Mouse (Mus musculus): ENCODE data around the gene Hmg20b. TPM values are rescaled to one million over a fixed set of nuclear protein-coding genes. Genes with fewer than 3 reads are reported as not detected.

Hmg20b gene
- polyA plus RNA-seq, 1 experiment = 106 TPM

DNA sequence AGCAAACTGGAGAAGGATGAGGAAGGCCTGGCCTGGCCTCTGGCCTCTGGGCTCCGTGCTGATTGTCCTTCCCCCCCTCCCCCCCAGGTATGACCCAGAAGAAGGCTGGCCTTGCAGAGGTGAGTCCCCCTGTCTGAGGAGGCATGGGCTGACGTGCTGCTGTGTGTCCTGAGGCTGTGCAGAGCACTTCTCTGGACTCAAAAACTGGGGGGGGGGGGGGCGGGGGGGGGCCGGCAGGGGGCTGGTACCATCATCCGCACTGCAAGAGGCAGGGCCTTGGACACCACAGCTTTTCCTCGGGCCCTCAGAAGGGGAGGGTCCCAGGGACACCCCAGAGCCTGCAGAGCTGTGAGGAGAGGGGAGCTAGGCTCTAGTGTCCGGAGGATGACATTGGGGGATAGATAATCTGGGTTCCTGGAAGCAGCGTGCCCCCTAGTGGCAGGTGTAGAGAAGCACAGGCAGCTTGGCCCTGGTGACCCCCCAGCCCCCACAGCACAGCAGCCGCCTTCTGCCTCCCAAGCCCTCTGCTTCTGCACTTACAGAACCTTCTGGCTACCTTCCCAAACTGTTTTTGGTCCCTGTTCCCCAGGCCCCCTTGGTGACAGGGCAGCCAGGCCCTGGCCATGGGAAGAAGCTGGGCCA lies 45.6 kb downstream of the Hmg20b start:
- WGBS = 23% methylated on average over 9 of the region's 9 CpGs
- Histone ChIP-seq H3K4me3 (replicated peaks; ENCODE audit: extremely low read depth, low read depth, low read length) (no peak overlapping the region), H3K4me1 (ENCODE audit: control insufficient read depth, insufficient read depth, low read length) (peaks cover 32% of the 10 kb centered on the region)
- peak; percentile 62 for DNase-seq
- no peak for TF ChIP-seq POLR2A (IDR thresholded peaks at IDR 0.05; ENCODE audit: borderline replicate concordance, extremely low read depth, low read depth, low read length)
- peak; percentile 94 for TF ChIP-seq CTCF (IDR thresholded peaks at IDR 0.05; ENCODE audit: insufficient read depth, low read length)

DNA sequence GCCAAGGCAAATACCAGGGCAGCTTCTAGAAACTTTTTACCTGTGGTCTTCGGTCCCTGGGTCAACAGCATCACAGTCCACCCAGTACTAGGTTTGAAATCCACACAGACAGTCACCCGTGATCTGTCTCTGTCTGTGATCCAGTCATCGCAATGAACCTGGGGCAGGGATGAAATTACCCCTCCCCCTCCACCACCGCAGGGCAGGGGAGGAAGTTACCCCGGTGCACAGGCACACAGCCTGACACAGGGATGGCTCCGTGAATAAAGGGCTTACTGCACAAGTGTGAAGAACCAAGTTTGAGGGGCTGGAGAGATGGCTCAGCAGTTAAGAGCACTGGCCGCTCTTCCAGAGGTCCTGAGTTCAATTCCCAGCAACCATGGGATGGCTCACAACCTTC lies 46.5 kb downstream of the Hmg20b start:
- peaks cover 38% of the 10 kb centered on the region for H3K4me1 ChIP-seq (ENCODE audit: control insufficient read depth, insufficient read depth, low read length)
- 48% methylated on average over 7 of the region's 7 CpGs for WGBS

DNA sequence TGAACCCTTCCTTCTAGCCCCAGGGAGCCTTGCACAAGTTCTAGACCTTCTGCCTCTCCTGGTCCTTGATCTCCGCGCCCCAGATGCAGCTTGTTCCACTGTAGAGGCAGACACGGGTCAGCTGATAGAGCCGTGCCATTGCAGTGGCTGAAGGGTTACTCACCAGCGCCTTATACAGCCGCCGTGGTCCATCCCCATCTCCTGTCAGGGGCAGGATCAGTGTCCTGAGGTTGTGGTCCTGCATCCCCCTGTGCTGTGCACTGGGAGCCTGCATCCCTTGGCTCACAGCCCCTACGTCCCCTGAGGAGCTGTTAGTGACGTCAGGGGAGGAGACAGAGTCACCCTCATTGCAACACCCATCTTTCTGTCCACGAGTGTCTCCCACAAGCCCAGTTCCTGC lies 47.0 kb downstream of the Hmg20b start:
- no peak for TF ChIP-seq CTCF (IDR thresholded peaks at IDR 0.05; ENCODE audit: insufficient read depth, low read length)
- no peak for TF ChIP-seq POLR2A (IDR thresholded peaks at IDR 0.05; ENCODE audit: borderline replicate concordance, extremely low read depth, low read depth, low read length)
- no peak for DNase-seq
- no peak overlapping the region for H3K4me3 ChIP-seq (replicated peaks; ENCODE audit: extremely low read depth, low read depth, low read length)
- 33% methylated on average over 10 of the region's 10 CpGs for WGBS
- peaks cover 41% of the 10 kb centered on the region for H3K4me1 ChIP-seq (ENCODE audit: control insufficient read depth, insufficient read depth, low read length)

More for the DNA sequence above, 46.5 kb downstream of the Hmg20b start:
- TF ChIP-seq POLR2A (IDR thresholded peaks at IDR 0.05; ENCODE audit: borderline replicate concordance, extremely low read depth, low read depth, low read length) = no peak
- no peak for TF ChIP-seq CTCF (IDR thresholded peaks at IDR 0.05; ENCODE audit: insufficient read depth, low read length)
- no peak overlapping the region for H3K4me3 ChIP-seq (replicated peaks; ENCODE audit: extremely low read depth, low read depth, low read length)
- no peak for DNase-seq

DNA sequence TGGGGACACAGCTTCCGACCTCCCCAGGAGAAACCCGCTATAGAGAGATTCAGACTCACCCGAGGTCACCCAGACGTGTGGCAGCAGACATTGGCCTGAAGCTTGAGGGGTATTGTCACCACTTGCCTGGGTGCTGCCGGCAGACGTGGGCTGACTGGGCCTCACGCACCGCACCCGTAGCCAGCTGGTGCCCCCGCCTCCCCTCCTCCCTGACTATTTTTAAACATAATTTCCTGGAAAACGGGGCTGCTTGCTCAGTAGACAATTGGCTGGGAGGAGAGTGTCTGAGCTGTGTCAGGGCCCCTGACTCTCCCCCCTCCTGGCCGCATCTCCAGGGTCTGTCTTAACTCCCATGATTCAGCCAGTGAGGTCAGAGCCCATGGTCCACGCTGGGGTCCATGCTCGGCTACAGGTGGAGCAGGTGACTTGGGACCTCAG lies 47.5 kb downstream of the Hmg20b start:
- no peak for DNase-seq
- H3K4me1 ChIP-seq (ENCODE audit: control insufficient read depth, insufficient read depth, low read length) = peaks cover 43% of the 10 kb centered on the region
- no peak overlapping the region for H3K4me3 ChIP-seq (replicated peaks; ENCODE audit: extremely low read depth, low read depth, low read length)
- WGBS = 17% methylated on average over 14 of the region's 14 CpGs
- TF ChIP-seq POLR2A (IDR thresholded peaks at IDR 0.05; ENCODE audit: borderline replicate concordance, extremely low read depth, low read depth, low read length) (no peak), CTCF (IDR thresholded peaks at IDR 0.05; ENCODE audit: insufficient read depth, low read length) (no peak)

DNA sequence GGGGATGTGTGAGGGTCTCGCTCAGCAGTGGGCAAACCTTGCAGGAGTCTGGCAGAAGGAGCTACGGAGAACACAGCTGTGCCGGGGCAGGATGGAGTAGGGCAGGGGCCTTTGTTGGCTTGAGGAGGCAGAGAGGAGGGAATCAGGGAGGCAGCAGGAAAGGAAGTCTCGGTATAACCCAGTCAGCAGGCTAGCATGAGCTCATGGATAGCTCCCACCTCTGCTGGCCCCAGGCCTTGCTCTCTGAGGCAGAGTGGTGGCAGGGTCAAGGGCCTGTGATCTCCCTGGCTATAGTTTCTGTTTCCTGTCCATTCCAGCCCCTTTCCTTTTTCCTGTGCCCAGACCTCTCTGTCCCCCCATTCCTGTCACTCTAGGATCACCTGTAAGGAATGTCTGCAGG lies 48.0 kb downstream of the Hmg20b start:
- 31% methylated on average over 4 of the region's 4 CpGs for WGBS
- TF ChIP-seq CTCF (IDR thresholded peaks at IDR 0.05; ENCODE audit: insufficient read depth, low read length) (no peak), POLR2A (IDR thresholded peaks at IDR 0.05; ENCODE audit: borderline replicate concordance, extremely low read depth, low read depth, low read length) (no peak)
- no peak for DNase-seq
- H3K4me1 ChIP-seq (ENCODE audit: control insufficient read depth, insufficient read depth, low read length) = peaks cover 48% of the 10 kb centered on the region
- H3K4me3 ChIP-seq (replicated peaks; ENCODE audit: extremely low read depth, low read depth, low read length) = no peak overlapping the region

DNA sequence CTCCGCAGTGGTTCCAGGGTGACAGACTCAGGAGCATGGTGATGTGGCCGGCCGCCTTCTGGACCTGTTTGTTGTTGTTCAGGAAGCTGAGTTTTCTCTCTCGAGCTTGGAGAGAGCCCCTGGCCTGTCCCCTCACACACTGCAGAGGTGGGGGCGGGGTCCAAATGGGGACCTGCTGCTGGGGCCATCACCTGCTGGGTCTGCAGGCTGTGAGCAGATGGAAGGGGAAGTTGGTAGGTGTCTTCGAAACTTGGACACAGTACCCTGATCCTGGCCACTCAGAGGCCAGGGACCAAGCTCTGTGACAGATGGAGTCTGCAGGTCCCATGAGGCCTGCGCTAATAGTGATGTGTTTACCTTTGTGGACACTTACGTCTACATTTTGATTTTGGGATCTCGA lies 49.0 kb downstream of the Hmg20b start:
- no peak overlapping the region for H3K4me3 ChIP-seq (replicated peaks; ENCODE audit: extremely low read depth, low read depth, low read length)
- no peak for DNase-seq
- TF ChIP-seq POLR2A (IDR thresholded peaks at IDR 0.05; ENCODE audit: borderline replicate concordance, extremely low read depth, low read depth, low read length) (no peak), CTCF (IDR thresholded peaks at IDR 0.05; ENCODE audit: insufficient read depth, low read length) (no peak)
- 70% methylated on average over 9 of the region's 9 CpGs for WGBS
- H3K4me1 ChIP-seq (ENCODE audit: control insufficient read depth, insufficient read depth, low read length) = peaks cover 50% of the 10 kb centered on the region

DNA sequence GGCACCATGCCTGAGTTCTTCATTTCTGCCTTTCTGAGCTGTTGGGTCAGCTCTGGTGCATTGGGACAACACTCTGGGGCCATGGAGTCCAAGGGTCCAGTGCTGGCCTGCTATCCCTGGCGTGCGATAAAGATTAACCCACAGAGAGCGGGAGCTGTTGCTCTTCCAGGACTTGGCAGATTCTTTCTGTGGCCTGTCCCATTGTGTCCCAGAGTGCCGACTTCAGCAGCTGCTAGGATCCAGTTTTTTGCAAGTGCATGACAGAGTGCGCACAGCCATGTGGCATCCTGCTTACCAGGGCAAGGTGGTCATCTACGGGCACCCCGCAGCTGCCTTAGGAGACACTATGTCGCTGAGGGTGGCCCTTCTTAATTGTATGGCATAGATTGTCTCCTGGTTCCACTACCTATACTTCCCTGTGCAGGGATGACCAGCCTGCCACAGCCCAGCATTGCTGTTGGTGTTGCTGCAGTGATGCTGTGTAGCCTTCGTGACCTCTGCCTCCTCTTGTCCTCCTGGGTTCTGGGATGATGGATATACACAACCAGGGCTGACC lies 49.9 kb downstream of the Hmg20b start:
- TF ChIP-seq POLR2A (IDR thresholded peaks at IDR 0.05; ENCODE audit: borderline replicate concordance, extremely low read depth, low read depth, low read length) (no peak), CTCF (IDR thresholded peaks at IDR 0.05; ENCODE audit: insufficient read depth, low read length) (no peak)
- no peak for DNase-seq
- Histone ChIP-seq H3K4me1 (ENCODE audit: control insufficient read depth, insufficient read depth, low read length) (peaks cover 50% of the 10 kb centered on the region), H3K4me3 (replicated peaks; ENCODE audit: extremely low read depth, low read depth, low read length) (no peak overlapping the region)
- WGBS = 80% methylated on average over 9 of the region's 9 CpGs

DNA sequence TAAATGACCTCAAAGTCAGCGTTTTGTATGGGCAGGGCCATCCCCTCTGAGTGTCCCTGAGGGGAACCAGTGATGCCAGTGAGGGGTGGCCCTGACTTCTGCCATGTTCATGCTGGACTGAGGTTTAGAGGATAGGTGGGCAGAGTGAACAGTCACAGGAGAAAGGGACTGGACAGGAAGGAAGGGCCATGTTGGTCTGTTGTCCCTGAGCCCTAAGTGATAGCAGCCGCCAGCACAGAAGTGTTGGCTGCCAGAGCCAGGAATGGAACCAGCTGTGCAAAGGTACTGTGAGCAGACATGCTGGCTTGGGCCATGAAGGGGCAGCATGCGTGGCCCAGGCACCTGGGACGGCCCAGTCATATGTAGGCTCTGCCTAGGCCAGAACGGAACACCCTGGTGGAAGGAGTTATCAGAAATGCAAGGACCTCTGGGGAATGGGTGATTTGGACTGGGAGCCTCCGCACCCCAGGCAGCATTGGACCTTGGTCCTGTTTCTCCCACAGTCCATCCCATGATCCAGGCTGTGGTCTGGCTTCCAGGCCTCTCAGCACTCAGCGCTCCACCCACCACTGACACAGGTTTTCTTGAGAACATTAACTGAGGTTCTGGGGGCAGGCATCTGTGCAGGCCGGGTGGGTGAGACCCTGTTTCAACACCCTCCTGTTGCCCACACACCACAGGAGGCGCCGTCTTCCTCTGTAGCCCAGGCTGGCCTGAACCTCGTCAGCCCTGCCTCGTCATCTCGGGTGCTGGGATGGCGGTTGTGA lies 50.5 kb downstream of the Hmg20b start:
- no peak for DNase-seq
- no peak for TF ChIP-seq CTCF (IDR thresholded peaks at IDR 0.05; ENCODE audit: insufficient read depth, low read length)
- TF ChIP-seq POLR2A (IDR thresholded peaks at IDR 0.05; ENCODE audit: borderline replicate concordance, extremely low read depth, low read depth, low read length) = no peak
- H3K4me3 ChIP-seq (replicated peaks; ENCODE audit: extremely low read depth, low read depth, low read length) = no peak overlapping the region
- H3K4me1 ChIP-seq (ENCODE audit: control insufficient read depth, insufficient read depth, low read length) = peaks cover 52% of the 10 kb centered on the region
- WGBS = 75% methylated on average over 14 of the region's 14 CpGs

DNA sequence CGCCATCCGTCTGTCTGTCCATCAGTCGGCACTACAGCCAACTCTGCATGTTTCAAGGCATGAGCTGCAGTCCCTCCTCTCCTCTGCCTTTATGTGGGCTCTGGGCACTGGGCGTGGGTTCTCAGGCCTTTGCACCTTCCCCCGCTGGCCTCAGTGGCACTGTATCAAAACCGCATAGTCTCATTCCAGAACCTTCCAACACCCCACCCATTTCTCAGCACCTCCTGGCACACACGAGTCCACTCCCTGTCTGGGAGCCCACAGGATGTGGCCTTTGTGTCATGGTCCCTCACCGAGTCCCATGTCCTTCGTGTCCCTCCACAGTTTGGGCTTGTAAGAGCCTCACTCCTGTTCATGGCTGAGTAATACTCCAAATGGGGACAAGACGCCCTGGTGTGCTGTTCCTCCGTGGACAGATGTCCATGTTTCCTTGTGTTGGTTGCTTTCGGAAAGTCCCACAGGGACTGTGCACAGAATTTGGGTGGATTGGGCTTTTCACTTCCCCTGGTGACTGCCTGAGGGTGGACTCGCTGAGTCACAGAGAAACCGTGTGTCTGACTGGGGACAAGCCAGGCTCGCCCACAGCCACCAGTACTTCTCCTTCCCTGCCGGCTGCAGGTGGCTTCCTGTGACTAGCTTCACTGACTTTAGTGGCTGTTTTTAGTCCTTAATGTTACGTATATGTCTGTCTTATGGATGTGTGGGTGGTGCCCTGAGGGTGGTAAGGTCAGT lies 51.7 kb downstream of the Hmg20b start:
- 65% methylated on average over 17 of the region's 17 CpGs for WGBS
- DNase-seq = no peak
- H3K4me3 ChIP-seq (replicated peaks; ENCODE audit: extremely low read depth, low read depth, low read length) = peak overlapping the region; percentile 9
- H3K4me1 ChIP-seq (ENCODE audit: control insufficient read depth, insufficient read depth, low read length) = peaks cover 51% of the 10 kb centered on the region
- TF ChIP-seq CTCF (IDR thresholded peaks at IDR 0.05; ENCODE audit: insufficient read depth, low read length) (no peak), POLR2A (IDR thresholded peaks at IDR 0.05; ENCODE audit: borderline replicate concordance, extremely low read depth, low read depth, low read length) (no peak)

Measured in lung, adult 2 months (tissue).